Mouse (Mus musculus): ENCODE measurements around the gene Arhgef3.

The Arhgef3 gene

GRCm38 (mm10) chr14:27115275-27115660 is 569 bp downstream of the Arhgef3 start:
- in situ Hi-C loops (cut with MboI), result no loop called here

- in situ Hi-C loops (cut with MboI), result no loop called here
Observed at GRCm38 (mm10) chr14:27115991-27116390, 1.3 kb downstream of the Arhgef3 start.

- in situ Hi-C loops (cut with MboI), result no loop called here
Observed at GRCm38 (mm10) chr14:27116577-27117165, 2.0 kb downstream of the Arhgef3 start.

GRCm38 (mm10) chr14:27118546-27118945 is 3.8 kb downstream of the Arhgef3 start:
- in situ Hi-C loops (cut with MboI), result no loop called here

GRCm38 (mm10) chr14:27122646-27123045 is 7.9 kb downstream of the Arhgef3 start:
- in situ Hi-C loops (cut with MboI), result no loop called here

- in situ Hi-C loops (cut with MboI), result no loop called here
Observed at GRCm38 (mm10) chr14:27123543-27123942, 8.8 kb downstream of the Arhgef3 start.

GRCm38 (mm10) chr14:27130031-27130430 is 15.3 kb downstream of the Arhgef3 start:
- in situ Hi-C loops (cut with MboI), result no loop called here

GRCm38 (mm10) chr14:27130676-27131075 is 16.0 kb downstream of the Arhgef3 start:
- in situ Hi-C loops (cut with MboI), result no loop called here

GRCm38 (mm10) chr14:27131521-27131920 is 16.8 kb downstream of the Arhgef3 start:
- in situ Hi-C loops (cut with MboI), result no loop called here

GRCm38 (mm10) chr14:27138891-27139290 is 24.2 kb downstream of the Arhgef3 start:
- in situ Hi-C loops (cut with MboI), result no loop called here

- in situ Hi-C loops (cut with MboI), result no loop called here
Observed at GRCm38 (mm10) chr14:27139968-27140367, 25.3 kb downstream of the Arhgef3 start.

GRCm38 (mm10) chr14:27141486-27141885 is 26.8 kb downstream of the Arhgef3 start:
- in situ Hi-C loops (cut with MboI), result no loop called here

GRCm38 (mm10) chr14:27142680-27143079 is 28.0 kb downstream of the Arhgef3 start:
- in situ Hi-C loops (cut with MboI), result no loop called here

- in situ Hi-C loops (cut with MboI), result no loop called here
Observed at GRCm38 (mm10) chr14:27145171-27146045, 30.7 kb downstream of the Arhgef3 start.

GRCm38 (mm10) chr14:27147726-27148125 is 33.0 kb downstream of the Arhgef3 start:
- in situ Hi-C loops (cut with MboI), result no loop called here

- in situ Hi-C loops (cut with MboI), result no loop called here
Observed at GRCm38 (mm10) chr14:27149401-27149800, 34.7 kb downstream of the Arhgef3 start.

GRCm38 (mm10) chr14:27150011-27150640 is 35.4 kb downstream of the Arhgef3 start:
- in situ Hi-C loops (cut with MboI), result no loop called here

GRCm38 (mm10) chr14:27151432-27151831 is 36.7 kb downstream of the Arhgef3 start:
- in situ Hi-C loops (cut with MboI), result no loop called here

- in situ Hi-C loops (cut with MboI), result no loop called here
Observed at GRCm38 (mm10) chr14:27155088-27155487, 40.4 kb downstream of the Arhgef3 start.

- in situ Hi-C loops (cut with MboI), result no loop called here
Observed at GRCm38 (mm10) chr14:27156032-27156431, 41.3 kb downstream of the Arhgef3 start.

- in situ Hi-C loops (cut with MboI), result no loop called here
Observed at GRCm38 (mm10) chr14:27158133-27158532, 43.4 kb downstream of the Arhgef3 start.

GRCm38 (mm10) chr14:27158782-27159181 is 44.1 kb downstream of the Arhgef3 start:
- in situ Hi-C loops (cut with MboI), result no loop called here

GRCm38 (mm10) chr14:27160762-27161161 is 46.1 kb downstream of the Arhgef3 start:
- in situ Hi-C loops (cut with MboI), result no loop called here

All from mature B cell (primary cell).